Mouse (Mus musculus) G1E (cell line): ENCODE results near the gene Il17c.

Experiments
- CTCF ChIP-seq: IDR thresholded peaks from 2 replicates; pipeline ENCODE4 v1.5.1; 2012; ENCODE audit warnings: low read depth, low read length, inconsistent platforms, mixed read lengths
- GATA1 ChIP-seq: IDR thresholded peaks from 2 replicates; pipeline ENCODE4 v1.6.1; 2012; ENCODE audit warnings: borderline replicate concordance, low read length, inconsistent platforms, mixed read lengths
- TAL1 ChIP-seq: conservative IDR thresholded peaks from 2 replicates; pipeline ENCODE4 v1.6.1; 2012; ENCODE audit warnings: low read depth, low read length, inconsistent platforms, mixed read lengths

GRCm38 (mm10) chr8:122436586-122437125 lies 14.8 kb downstream of the Il17c start:
- TF ChIP-seq TAL1 (no peak), CTCF (no peak), GATA1 (no peak)
